Mouse (Mus musculus) urinary bladder, postnatal 14 days (tissue): ENCODE measurements around the gene Rad51b.
A peak's percentile ranks its signal among the peaks of the same experiment; 100 is the strongest.

Experiments
- DNase-seq: peaks from one replicate; pipeline ENCODE4 v3.0.0; 2021; ENCODE audit warnings: low spot score

Rad51b gene

GRCm38 (mm10) chr12:79648812-79649700 is 352.0 kb downstream of the Rad51b start:
- no peak for DNase-seq

GRCm38 (mm10) chr12:79649796-79650195 is 352.7 kb downstream of the Rad51b start:
- DNase-seq = no peak

DNA sequence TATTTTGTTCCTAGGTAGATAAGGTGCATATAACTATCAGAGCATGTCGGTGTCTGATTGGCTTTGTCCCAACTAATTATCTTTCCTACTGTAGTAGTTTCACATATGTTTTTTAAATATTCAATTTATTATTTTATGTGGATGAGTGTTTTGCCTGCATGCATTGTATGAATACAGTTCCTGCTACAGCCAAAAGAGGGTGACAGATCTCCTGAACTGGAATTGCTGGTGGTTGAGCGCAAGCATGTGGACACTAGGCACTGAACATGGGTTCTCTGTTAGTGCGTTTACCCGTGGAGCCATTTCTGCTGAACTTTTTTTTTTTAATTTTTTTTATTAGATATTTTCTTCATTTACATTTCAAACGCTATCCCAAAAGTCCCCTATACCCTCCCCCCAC is 358.1 kb downstream of the Rad51b start:
- no peak for DNase-seq

- DNase-seq = no peak
Observed at GRCm38 (mm10) chr12:79658861-79659260, 361.8 kb downstream of the Rad51b start.

GRCm38 (mm10) chr12:79661270-79661669 is 364.2 kb downstream of the Rad51b start:
- no peak for DNase-seq

DNA sequence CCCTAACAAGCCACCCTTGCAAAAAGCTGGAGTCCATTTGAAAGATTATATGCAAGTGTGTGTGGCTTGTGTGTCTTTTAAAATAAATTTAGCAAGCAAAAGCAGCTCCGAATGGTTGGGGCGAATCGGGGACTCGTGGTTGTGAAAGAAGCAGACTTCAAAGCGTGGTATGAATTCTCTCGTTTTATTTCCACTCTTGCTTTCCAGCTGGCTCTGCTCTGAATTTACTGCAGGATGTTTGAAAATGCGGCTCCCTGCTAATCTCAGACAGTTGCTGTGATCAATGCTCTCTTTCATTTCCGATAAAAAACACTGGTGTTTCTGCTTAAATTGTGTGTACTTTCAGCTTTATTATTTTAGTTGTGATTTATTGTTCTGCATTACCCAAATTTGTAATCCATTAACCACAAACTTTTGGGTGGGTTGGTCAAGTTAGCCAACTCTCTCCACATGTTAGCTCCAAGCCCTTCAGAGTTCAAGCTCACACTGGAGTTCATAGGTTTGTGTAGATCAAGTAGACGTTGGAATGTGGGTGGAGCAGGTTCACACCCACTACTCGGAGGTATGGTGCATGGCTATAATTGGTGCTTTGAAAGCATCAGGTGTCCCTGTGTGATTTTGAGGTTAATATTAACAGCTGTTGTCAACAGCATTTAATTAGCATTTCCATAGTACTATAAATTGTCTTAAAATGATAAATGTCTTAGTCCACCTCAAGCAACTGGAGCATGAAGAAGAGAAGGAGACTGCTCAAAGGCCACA is 366.2 kb downstream of the Rad51b start:
- DNase-seq = peak; percentile 58

DNA sequence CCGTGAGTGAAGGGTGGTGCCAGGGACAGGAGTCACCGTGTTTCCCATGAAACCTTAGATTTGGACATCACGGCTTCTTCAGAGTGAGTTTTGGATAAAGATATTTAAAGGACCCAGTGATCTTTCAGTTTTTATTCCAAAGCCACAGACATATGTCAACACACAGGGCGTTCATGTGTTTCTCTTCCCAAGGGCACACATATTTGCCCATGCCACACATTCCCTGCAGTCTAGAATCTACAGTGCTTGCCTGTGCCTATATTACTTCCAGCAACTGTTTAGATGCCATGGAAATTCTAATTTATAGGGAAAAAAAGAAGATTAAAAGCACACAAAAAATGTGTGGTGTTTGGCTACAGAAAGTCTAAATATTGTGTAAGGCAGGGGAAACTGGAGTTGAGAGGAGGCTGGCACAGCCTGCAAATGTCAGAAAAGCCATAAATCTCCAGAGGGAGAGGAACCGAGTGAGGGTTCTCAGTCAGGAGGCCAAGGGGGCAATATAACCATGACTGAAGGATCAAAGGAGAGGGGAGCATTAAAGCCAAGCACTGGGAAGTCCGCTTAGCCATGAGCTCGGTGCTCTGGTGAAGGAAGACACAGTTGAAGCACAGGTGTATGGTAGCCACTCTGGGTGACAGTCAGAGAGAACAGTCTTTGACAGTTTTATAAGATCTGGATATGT is 367.0 kb downstream of the Rad51b start:
- DNase-seq = no peak

DNA sequence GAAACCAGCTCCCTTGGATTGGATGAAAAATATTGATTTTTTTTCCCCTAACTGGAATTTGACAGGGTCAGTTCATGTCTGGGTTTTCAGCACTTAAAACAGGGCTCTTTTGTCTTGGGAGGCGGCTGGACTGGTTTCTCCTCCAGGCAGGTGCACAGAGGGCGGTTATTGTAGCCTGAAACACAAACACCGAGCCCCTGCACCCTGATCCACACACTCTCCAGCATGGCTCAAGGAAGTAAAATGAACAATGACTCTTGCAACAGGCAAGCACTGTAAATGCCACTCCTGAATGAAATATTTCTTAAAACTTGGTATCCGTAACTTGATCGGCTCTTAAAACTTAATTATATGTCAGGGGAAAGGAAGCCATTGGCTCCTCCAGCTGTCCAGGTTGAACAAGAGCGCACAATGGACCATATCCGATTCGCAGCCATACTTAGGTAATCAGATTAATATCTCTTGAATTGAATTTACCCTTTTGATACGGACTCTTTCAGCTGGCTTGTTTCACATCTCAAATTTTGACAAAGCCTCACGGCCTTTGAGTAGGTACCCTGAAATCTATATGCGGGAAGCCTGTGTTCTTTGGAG is 377.9 kb downstream of the Rad51b start:
- no peak for DNase-seq

DNA sequence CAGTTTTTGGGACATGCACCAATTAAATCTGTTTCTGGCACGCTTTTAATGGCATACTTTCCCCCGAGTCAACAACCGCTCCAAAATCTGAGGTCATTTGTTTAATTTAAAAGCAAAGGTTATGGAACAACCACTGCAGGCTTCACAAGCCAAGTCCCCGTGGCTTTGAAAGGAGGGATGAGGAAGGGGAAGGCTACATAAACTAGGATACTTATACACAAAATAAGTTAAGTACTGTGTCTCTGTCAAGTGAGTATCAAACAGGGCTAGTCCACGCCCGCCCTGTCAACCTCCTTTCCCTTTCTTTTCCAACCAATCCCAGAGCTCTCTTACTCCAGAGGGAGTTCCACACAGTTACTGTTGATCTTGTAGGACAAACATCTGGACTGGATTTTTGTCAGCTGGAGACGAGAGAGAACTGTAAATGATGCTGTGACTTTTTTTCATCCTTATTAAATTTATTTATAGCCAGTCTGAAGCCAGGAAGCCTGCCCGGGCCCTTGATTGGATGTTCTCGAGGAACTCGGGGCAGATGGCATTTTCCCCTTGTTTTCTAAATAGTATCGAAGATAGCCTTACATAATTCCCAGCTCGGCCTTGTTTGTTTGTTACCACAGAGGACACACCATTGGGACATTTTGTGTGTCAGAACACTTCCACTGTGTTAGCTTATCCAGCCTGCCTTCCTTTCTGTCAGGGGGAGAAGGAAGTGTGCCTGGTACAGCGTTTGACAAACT is 378.5 kb downstream of the Rad51b start:
- DNase-seq = peak; percentile 41

- DNase-seq = no peak
Observed at GRCm38 (mm10) chr12:79676251-79676650, 379.2 kb downstream of the Rad51b start.

DNA sequence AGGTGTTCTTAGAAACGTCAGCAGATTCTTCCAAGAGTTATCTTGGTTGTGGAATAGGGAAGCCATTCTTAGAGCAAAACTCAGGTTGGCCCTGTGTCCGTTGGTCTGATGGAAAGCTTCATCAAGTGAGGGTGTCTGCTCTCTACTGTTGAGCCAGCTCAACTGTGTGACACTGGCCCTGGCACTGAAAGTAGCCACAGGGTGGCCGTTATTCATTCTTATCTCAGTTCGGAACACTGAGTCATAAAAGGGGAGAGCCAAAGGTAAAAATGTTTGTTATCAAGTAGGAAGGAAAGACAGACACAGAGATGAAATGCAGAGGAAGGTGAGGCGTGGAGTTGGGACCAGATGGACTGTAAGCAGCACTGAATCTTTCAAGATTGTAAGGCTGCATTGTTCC is 379.8 kb downstream of the Rad51b start:
- no peak for DNase-seq

GRCm38 (mm10) chr12:79679251-79679901 is 382.3 kb downstream of the Rad51b start:
- DNase-seq = no peak

DNA sequence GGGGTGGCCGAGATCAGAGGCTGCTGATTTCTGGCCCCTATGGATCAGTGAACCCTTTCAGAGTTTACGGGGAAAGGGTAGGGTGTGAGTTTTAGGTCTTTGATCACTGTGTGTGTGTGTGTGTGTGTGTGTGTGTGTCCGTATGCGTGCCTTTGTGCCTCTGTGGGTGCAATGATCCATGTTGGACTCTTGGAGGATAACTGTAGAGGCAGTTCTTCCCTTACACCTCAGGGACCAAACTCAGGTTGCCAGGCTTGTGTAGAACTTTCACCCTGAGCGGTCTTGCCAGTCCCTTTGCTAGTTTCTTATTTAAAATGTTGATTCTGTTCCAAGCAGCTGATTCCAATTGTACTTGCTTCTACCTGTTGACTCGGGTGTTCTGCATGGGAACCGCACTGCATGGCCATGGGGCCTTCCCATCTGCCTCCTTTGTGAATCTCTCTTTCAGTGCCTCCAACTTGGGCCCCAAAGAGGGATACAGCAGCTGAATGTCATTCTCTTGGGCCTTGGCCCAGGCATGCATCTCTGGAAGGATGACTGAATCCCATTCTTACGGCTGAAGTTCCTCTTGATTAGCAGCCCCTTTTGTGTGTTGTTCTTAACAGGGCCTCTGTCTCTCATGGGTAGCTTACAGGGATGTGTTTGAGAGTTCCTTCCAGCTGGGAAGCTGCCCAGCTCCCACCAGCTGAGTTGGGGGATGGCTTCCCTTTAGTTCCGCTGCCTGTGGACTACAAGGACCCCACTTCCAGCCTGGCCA is 383.0 kb downstream of the Rad51b start:
- DNase-seq = no peak

- DNase-seq = no peak
Observed at GRCm38 (mm10) chr12:79680698-79681072, 383.6 kb downstream of the Rad51b start.

GRCm38 (mm10) chr12:79681571-79681970 is 384.5 kb downstream of the Rad51b start:
- DNase-seq = no peak

- no peak for DNase-seq
Observed at GRCm38 (mm10) chr12:79683350-79683749, 386.3 kb downstream of the Rad51b start.

GRCm38 (mm10) chr12:79683759-79684158 is 386.7 kb downstream of the Rad51b start:
- no peak for DNase-seq

DNA sequence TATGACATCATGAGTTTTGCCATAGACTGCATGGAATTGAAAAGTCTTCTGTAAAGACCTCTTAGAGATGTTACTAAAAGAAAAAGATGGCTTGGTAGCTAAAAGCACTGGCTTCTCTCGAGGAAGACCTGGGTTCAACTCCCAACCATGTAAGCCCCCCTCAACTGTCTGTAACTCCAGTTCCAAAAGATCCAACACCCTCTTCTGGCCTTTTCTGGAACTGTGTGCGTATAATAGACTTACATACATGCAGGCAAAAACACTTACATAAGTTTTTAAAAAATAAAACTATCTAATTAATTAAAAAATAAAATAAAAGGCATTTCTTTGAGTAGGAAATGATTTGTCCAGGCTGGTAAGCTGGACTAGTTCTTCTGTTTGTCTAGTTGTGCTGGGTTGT is 387.3 kb downstream of the Rad51b start:
- no peak for DNase-seq

DNA sequence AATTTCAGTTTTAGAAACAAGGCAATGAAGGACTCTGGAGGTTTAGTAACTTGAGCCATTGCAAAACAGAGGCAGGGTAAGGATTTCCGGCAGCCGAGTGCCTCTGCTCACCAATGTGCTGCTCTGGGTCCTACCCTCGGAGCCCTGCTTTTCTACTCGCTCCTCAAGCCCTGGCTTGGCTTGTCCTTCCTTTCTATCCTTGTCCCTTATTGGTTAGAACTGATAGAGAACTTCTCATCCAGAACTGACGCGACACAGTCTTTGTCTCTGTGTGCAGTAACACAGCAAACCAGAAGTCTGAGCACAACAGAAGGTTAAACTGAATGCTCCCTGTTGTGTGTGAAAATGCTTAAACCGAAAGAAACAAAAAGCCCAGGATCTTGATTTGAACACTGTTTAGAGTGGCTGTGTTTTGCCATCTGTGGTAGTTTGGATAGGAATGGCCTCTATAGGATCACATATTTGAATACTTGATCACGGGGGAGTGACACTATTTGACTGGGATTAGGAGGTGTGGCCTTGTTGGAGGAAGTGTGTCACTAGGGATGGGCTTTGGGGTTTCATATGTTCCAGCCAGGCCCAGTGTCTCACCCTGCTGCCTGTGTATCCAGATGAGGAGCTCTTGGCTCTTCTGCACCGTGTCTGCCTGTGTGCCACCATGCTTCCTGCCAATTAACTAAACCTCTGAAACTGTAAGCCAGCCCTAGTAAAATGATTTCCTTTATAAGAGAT is 389.7 kb downstream of the Rad51b start:
- DNase-seq = no peak
